ENCODE assay signal across 9 mouse cellular contexts in genomic region chr7:80587684-80588083, GRCm38 (mm10). TPM values are rescaled to one million over a fixed set of nuclear protein-coding genes. Genes with fewer than 3 reads are reported as not detected.
A peak's percentile ranks its signal among the peaks of the same experiment; 100 is the strongest.
DNase-seq lines count a peak whose midpoint lies in the region; ATAC-seq lines count a peak whose summit lies in the region.
"Had no signal": no experiment of that assay in that cellular context is flagged by ENCODE, and none has a peak within 500 bp of the region (broad histone marks: within the 10 kb centered on the region; RNA-seq: fewer than 3 reads in every experiment).

No protein-coding gene starts in this region.

- H3K36me3 ChIP-seq in heart, embryonic 10.5 days, result peaks cover 42% of the 10 kb centered on the region
- H3K36me3 ChIP-seq in neural tube, embryonic 15.5 days, result peaks cover 45% of the 10 kb centered on the region

- H3K4me2 ChIP-seq in neural tube, embryonic 15.5 days, result peak overlapping the region; percentile 17

- ATAC-seq in neural tube, embryonic 15.5 days (ENCODE audit: low FRiP score), result no peak

- WGBS in heart, embryonic 10.5 days, result 27% methylated on average over 10 of the region's 10 CpGs
- WGBS in neural tube, embryonic 15.5 days, result 34% methylated on average over 10 of the region's 10 CpGs

- peak overlapping the region; percentile 71; the same call in 1 of the 2 replicates for H3K27ac ChIP-seq in heart, embryonic 10.5 days
- H3K27ac ChIP-seq in neural tube, embryonic 15.5 days (replicated peaks), result no peak overlapping the region

- intact Hi-C loops in heart, postnatal 36 days (cut with DNase I), result no loop called here
- intact Hi-C loops in left cerebral cortex, postnatal 36 days (cut with DNase I), result no loop called here

- peaks cover 11% of the 10 kb centered on the region; the same call in 1 of the 2 replicates for H3K27me3 ChIP-seq in heart, embryonic 10.5 days (ENCODE audit: insufficient read depth, poor library complexity, severe bottlenecking)
- H3K27me3 ChIP-seq in neural tube, embryonic 15.5 days (replicated peaks), result no peaks in the 10 kb centered on the region

- peak overlapping the region; percentile 48 for H3K4me3 ChIP-seq in heart, embryonic 10.5 days
- H3K4me3 ChIP-seq in neural tube, embryonic 15.5 days (replicated peaks), result no peak overlapping the region
- H3K4me3 ChIP-seq: erythroblast, embryonic 14.5 days had no signal

- DNase-seq in heart, adult 11 months, result peak; percentile 97
- no peak for DNase-seq in heart, postnatal 36 days
- DNase-seq in heart, embryonic 10.5 days (ENCODE audit: low spot score), result no peak
- DNase-seq in kidney, postnatal 14 days, result peak; percentile 29
- DNase-seq in thymus, postnatal 14 days, result no peak
- no peak for DNase-seq in gastrocnemius, adult 8-10 months (ENCODE audit: low spot score in 2 of 2)
- no peak for DNase-seq in left cerebral cortex, postnatal 36 days (ENCODE audit: low spot score in 2 of 2)

- peaks cover 26% of the 10 kb centered on the region for H3K4me1 ChIP-seq in heart, embryonic 10.5 days
- H3K4me1 ChIP-seq in neural tube, embryonic 15.5 days, result peaks cover 11% of the 10 kb centered on the region

- H3K9ac ChIP-seq in neural tube, embryonic 15.5 days (replicated peaks), result no peak overlapping the region

- no peaks in the 10 kb centered on the region for H3K9me3 ChIP-seq in heart, embryonic 10.5 days
- H3K9me3 ChIP-seq in neural tube, embryonic 15.5 days (replicated peaks), result no peaks in the 10 kb centered on the region

RNA-seq across cellular contexts. Expression of gene Blm, which starts 52.8 kb away (rescaled TPM):
- 1 to 10 TPM; 1.3 to 1.7 TPM for total RNA-seq in heart, postnatal 36 days (2021)
- 32.3 and 35.6 TPM in 2 replicates for polyA plus RNA-seq in heart, embryonic 10.5 days (2016; fragmentation: Nextera tagmentation; extraction: Ambion mirVana)
- polyA plus RNA-seq in neural tube, embryonic 15.5 days (2015; fragmentation: Nextera tagmentation; extraction: Ambion mirVana), result 7.4 and 11.3 TPM in 2 replicates
- total RNA-seq in gastrocnemius, adult 8-10 months (2022), result 1 to 10 TPM in 3 of 4 experiments, under 1 TPM in 1; 0.75 to 1.7 (median 1.2) TPM
- 1 to 10 TPM; 5.2 to 5.9 TPM for total RNA-seq in left cerebral cortex, postnatal 36 days (2021)

Comparison
In these comparisons a context has a peak if more than half of its experiments do, and no peak if none do; other contexts are left out.
1. DNase-seq: peak in heart, adult 11 months (single experiment) and kidney, postnatal 14 days (single experiment); none in heart, postnatal 36 days (0 of 2), heart, embryonic 10.5 days (single experiment), thymus, postnatal 14 days (single experiment), gastrocnemius, adult 8-10 months (0 of 2) and left cerebral cortex, postnatal 36 days (0 of 2).